Mouse (Mus musculus) skeletal muscle tissue, postnatal 0 days (tissue): ENCODE measurements around the gene Gm20765. TPM values are rescaled to one million over a fixed set of nuclear protein-coding genes. Genes with fewer than 3 reads are reported as not detected.

Source experiments
- polyA plus RNA-seq: library from polyadenylated mRNA; unstranded; fragments of >200 nt; fragmentation: Nextera tagmentation; extraction: Ambion mirVana; gene quantifications from 2 replicates; pipeline ENCODE4 v1.2.1, GENCODE M21; 2015

The Gm20765 gene
- not detected in 2 replicates for polyA plus RNA-seq

DNA sequence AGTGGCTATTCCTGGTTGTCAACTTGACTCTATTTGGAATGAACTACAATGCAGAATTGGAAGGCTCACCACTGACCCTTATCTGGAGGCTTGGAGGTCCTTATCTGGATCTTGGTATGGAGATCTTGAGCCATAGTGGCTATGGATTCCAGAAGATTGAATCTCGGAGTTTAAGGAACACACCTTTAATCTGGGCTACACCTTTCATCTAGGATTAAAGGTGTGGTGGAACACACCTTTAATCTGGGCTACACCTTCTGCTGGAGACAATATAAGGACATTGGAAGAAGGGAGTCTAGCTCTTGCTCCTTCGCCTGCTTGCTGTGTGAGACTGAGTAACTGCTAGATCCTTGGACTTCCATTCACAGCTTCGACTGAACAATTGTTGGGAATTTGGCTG, at the start of gene Gm20765:
Gm20765 (plus strand) TSS at position 301 of the 400 bp plus-strand sequence.

GRCm38 (mm10) chr10:104142687-104143086, 42.6 kb upstream of the Gm20765 start, which contains the start of gene Gm21293:
TSS of gene Gm21293 (plus strand) at chr10:104142987.

GRCm38 (mm10) chr10:104151197-104151596, 34.1 kb upstream of the Gm20765 start, which contains the start of gene Gm6763:
TSS of gene Gm6763 (plus strand) at chr10:104151497.

GRCm38 (mm10) chr10:104159706-104160105, 25.6 kb upstream of the Gm20765 start, which contains the start of gene Gm8764:
TSS of gene Gm8764 (plus strand) at chr10:104160006.

GRCm38 (mm10) chr10:104168215-104168614, 17.1 kb upstream of the Gm20765 start, which contains the start of gene Gm21304:
TSS of gene Gm21304 (plus strand) at chr10:104168515.

DNA sequence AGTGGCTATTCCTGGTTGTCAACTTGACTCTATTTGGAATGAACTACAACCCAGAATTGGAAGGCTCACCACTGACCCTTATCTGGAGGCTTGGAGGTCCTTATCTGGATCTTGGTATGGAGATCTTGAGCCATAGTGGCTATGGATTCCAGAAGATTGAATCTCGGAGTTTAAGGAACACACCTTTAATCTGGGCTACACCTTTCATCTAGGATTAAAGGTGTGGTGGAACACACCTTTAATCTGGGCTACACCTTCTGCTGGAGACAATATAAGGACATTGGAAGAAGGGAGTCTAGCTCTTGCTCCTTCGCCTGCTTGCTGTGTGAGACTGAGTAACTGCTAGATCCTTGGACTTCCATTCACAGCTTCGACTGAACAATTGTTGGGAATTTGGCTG, 8.6 kb upstream of the Gm20765 start, which contains the start of gene Gm21312:
Gm21312 (plus strand) TSS at position 301 of the 400 bp plus-strand sequence.

GRCm38 (mm10) chr10:104193742-104194141, 8.4 kb downstream of the Gm20765 start, which contains the start of gene Gm4340:
TSS of gene Gm4340 (plus strand) at chr10:104194042.

Other genes starting within 250 kb of the Gm20765 start
- not detected in 2 replicates for gene Gm21293, start 42.5 kb upstream of the Gm20765 start, polyA plus RNA-seq
- not detected in 2 replicates for gene Gm6763, start 34.0 kb upstream of the Gm20765 start, polyA plus RNA-seq
- gene Gm8764, start 25.5 kb upstream of the Gm20765 start, polyA plus RNA-seq, result not detected in 2 replicates
- not detected in 2 replicates for gene Gm21304, start 17.0 kb upstream of the Gm20765 start, polyA plus RNA-seq
- not detected in 2 replicates for gene Gm21312, start 8.5 kb upstream of the Gm20765 start, polyA plus RNA-seq
- gene Gm4340, start 8.5 kb downstream of the Gm20765 start, polyA plus RNA-seq, result not detected in 2 replicates